ENCODE assay signal across 43 mouse cellular contexts in the genomic region with DNA sequence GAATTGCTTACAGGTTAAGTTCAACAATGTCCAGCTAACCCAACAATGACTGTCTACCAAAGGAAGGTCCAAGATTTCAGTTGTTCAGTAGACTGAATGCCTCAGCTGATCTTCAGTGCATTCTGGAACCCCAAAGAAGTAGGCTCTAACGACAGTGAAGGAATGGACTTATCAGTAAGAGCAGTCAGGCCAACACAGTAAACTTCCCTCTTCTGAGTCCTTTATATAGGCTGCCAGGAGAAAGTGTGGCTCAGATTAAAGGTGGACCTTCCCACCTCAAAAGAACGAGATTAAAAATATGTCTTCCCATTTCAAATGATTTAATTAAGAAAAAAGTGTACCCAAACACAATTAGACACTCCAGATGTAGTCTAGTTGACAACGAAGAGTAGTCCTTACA. TPM values are rescaled to one million over a fixed set of nuclear protein-coding genes. Genes with fewer than 3 reads are reported as not detected.
"Had no signal": no experiment of that assay in that cellular context is flagged by ENCODE, and none has a peak within 500 bp of the region (broad histone marks: within the 10 kb centered on the region; RNA-seq: fewer than 3 reads in every experiment).

No protein-coding gene starts in this region.

- H3K36me3 ChIP-seq: liver, embryonic 12.5 days; liver, embryonic 13.5 days; liver, embryonic 15.5 days; midbrain, embryonic 15.5 days had no signal

- H3K4me2 ChIP-seq: limb, embryonic 12.5 days; limb, embryonic 13.5 days; limb, embryonic 15.5 days; liver, embryonic 11.5 days; liver, embryonic 12.5 days; liver, embryonic 13.5 days; liver, embryonic 15.5 days; lung, embryonic 14.5 days; lung, embryonic 15.5 days; midbrain, embryonic 11.5 days; midbrain, embryonic 12.5 days had no signal

- H3K9ac ChIP-seq: limb, embryonic 12.5 days; limb, embryonic 13.5 days; limb, embryonic 15.5 days; liver, embryonic 12.5 days; liver, embryonic 13.5 days; liver, embryonic 14.5 days; liver, embryonic 15.5 days; lung, embryonic 14.5 days; lung, embryonic 15.5 days; midbrain, embryonic 13.5 days; midbrain, embryonic 15.5 days had no signal

- H3K9me3 ChIP-seq: limb, embryonic 10.5 days; limb, embryonic 13.5 days; limb, embryonic 15.5 days; liver, embryonic 12.5 days; liver, embryonic 13.5 days; liver, embryonic 15.5 days; lung, embryonic 15.5 days; midbrain, embryonic 10.5 days; midbrain, embryonic 12.5 days; midbrain, embryonic 13.5 days; midbrain, embryonic 15.5 days had no signal

- DNase-seq: liver; liver, embryonic 13.5 days; lung, adult 18-20 months; lung, adult 2 months; lung, postnatal 10 days; lung, postnatal 14 days; lung, postnatal 36 days; lung, postnatal 4 days had no signal

- H3K27me3 ChIP-seq: midbrain, embryonic 15.5 days had no signal

- ATAC-seq: liver, embryonic 12.5 days; lung, postnatal 0 days; midbrain, embryonic 13.5 days; midbrain, embryonic 15.5 days; midbrain, embryonic 16.5 days had no signal

- H3K27ac ChIP-seq: left cerebral cortex, adult 2 months; limb, embryonic 10.5 days; limb, embryonic 12.5 days; limb, embryonic 13.5 days; limb, embryonic 15.5 days; liver, embryonic 12.5 days; liver, embryonic 13.5 days; liver, embryonic 14.5 days; liver, embryonic 15.5 days; lung, embryonic 15.5 days; macrophage; midbrain, embryonic 12.5 days; midbrain, embryonic 13.5 days; midbrain, embryonic 15.5 days had no signal

- H3K4me3 ChIP-seq: left cerebral cortex, adult 2 months; limb, embryonic 10.5 days; limb, embryonic 12.5 days; limb, embryonic 13.5 days; limb, embryonic 15.5 days; liver, embryonic 12.5 days; liver, embryonic 13.5 days; liver, embryonic 15.5 days; lung, embryonic 15.5 days; megakaryocyte, embryonic 14.5 days; midbrain, embryonic 12.5 days; midbrain, embryonic 13.5 days; midbrain, embryonic 15.5 days; myocyte had no signal

RNA-seq across cellular contexts. Expression of a gene that starts 1.8 kb away (rescaled TPM):
- total RNA-seq: left cerebral cortex, adult 2 months; left cerebral cortex, postnatal 36 days; liver, adult 2 months; megakaryocyte progenitor cell, adult 5-6 weeks; megakaryocyte, adult 5-6 weeks; megakaryocyte-erythroid progenitor cell, adult 5-6 weeks; monocyte, adult 5-6 weeks had no signal
- polyA plus RNA-seq: liver, adult 2 months; liver, embryonic 15.5 days; liver, embryonic 16.5 days; macrophage; myocyte had no signal

RNA-seq across cellular contexts. Expression of a gene that starts 17.7 kb away (rescaled TPM):
- total RNA-seq: megakaryocyte progenitor cell, adult 5-6 weeks; megakaryocyte, adult 5-6 weeks; megakaryocyte-erythroid progenitor cell, adult 5-6 weeks; monocyte, adult 5-6 weeks had no signal

RNA-seq across cellular contexts. Expression of a gene that starts 29.9 kb away (rescaled TPM):
- total RNA-seq: left cerebral cortex, adult 2 months; left cerebral cortex, adult 8-10 months; left cerebral cortex, postnatal 10 days; left cerebral cortex, postnatal 14 days; left cerebral cortex, postnatal 25 days; left cerebral cortex, postnatal 36 days; left cerebral cortex, postnatal 4 days; megakaryocyte progenitor cell, adult 5-6 weeks; megakaryocyte-erythroid progenitor cell, adult 5-6 weeks; midbrain, postnatal 0 days; monocyte, adult 5-6 weeks had no signal
- polyA plus RNA-seq: limb, embryonic 12.5 days; lung, embryonic 14.5 days; lung, embryonic 15.5 days; macrophage; midbrain, embryonic 13.5 days; midbrain, embryonic 15.5 days; myocyte; neural tube, embryonic 11.5 days had no signal
